Mouse (Mus musculus): Measurements from ENCODE around the gene Ncstn. TPM values are rescaled to one million over a fixed set of nuclear protein-coding genes. Genes with fewer than 3 reads are reported as not detected.

Ncstn gene
- 40.5 and 59.6 TPM in 2 replicates for total RNA-seq (2012; rRNA removed)

GRCm38 (mm10) chr1:172082101-172082898 is at the start of gene Ncstn, which contains the start of gene Copa:
Gene Ncstn (minus strand): TSS chr1:172082795.
Gene Copa (plus strand): TSS chr1:172082529.
- peak within 1 kb of the TSS; percentile 87 for H3K9ac ChIP-seq (ENCODE audit: insufficient read depth, low read depth, low read length, poor library complexity, severe bottlenecking)
- peak within 1 kb of the TSS; percentile 96 to 98 for H3K4me3 ChIP-seq (ENCODE audit: insufficient read depth in 1 of 2, low read depth in 1 of 2, low read length in 2 of 2, poor library complexity in 1 of 2, severe bottlenecking in 1 of 2)
- in situ Hi-C loops (cut with MboI; ENCODE audit: low sequenced_read_pairs in 2 of 2, unreplicated experiment in 2 of 2), result no loop called here
- peaks cover 2% of the 10 kb centered on the region; the same call in 1 of the 2 replicates for H3K36me3 ChIP-seq (ENCODE audit: control insufficient read depth, insufficient read depth, low read length, poor library complexity, severe bottlenecking)
- H3K27ac ChIP-seq (ENCODE audit: insufficient read depth, low read depth, low read length, poor library complexity, severe bottlenecking), result no peak within 1 kb of the TSS; the same call in 1 of the 2 replicates
- no peaks in the 10 kb centered on the region for H3K9me3 ChIP-seq (ENCODE audit: control insufficient read depth, insufficient read depth, low read depth, low read length)
- no peak for TF ChIP-seq ZC3H11A (IDR thresholded peaks at IDR 0.05; ENCODE audit: borderline replicate concordance, low read depth, low read length)
- TF ChIP-seq HCFC1 (IDR thresholded peaks at IDR 0.05; ENCODE audit: borderline replicate concordance, insufficient read depth, low read length), result peak; percentile 77
- DNase-seq (ENCODE audit: low read depth, low spot score), result peak; percentile 81
- peaks cover 0 to 2% of the 10 kb centered on the region in 2 experiments; a peak in 2 of 4 replicates for H3K4me1 ChIP-seq (ENCODE audit: control insufficient read depth in 2 of 2, insufficient read depth in 2 of 2, low read length in 2 of 2, poor library complexity in 1 of 2)

GRCm38 (mm10) chr1:172132319-172132718 is 49.7 kb upstream of the Ncstn start:
- peaks cover 0 to 3% of the 10 kb centered on the region in 2 experiments; a peak in 1 of 4 replicates for H3K4me1 ChIP-seq (ENCODE audit: control insufficient read depth in 2 of 2, insufficient read depth in 2 of 2, low read length in 2 of 2, poor library complexity in 1 of 2)
- no peak overlapping the region for H3K27ac ChIP-seq (ENCODE audit: insufficient read depth, low read depth, low read length, poor library complexity, severe bottlenecking)
- peaks cover 48% of the 10 kb centered on the region for H3K36me3 ChIP-seq (ENCODE audit: control insufficient read depth, insufficient read depth, low read length, poor library complexity, severe bottlenecking)
- H3K9ac ChIP-seq (ENCODE audit: insufficient read depth, low read depth, low read length, poor library complexity, severe bottlenecking), result no peak overlapping the region
- H3K9me3 ChIP-seq (ENCODE audit: control insufficient read depth, insufficient read depth, low read depth, low read length), result no peaks in the 10 kb centered on the region
- in situ Hi-C loops (cut with MboI; ENCODE audit: low sequenced_read_pairs in 2 of 2, unreplicated experiment in 2 of 2), result no loop called here
- no peak for DNase-seq (ENCODE audit: low read depth, low spot score)
- H3K4me3 ChIP-seq (ENCODE audit: insufficient read depth in 1 of 2, low read depth in 1 of 2, low read length in 2 of 2, poor library complexity in 1 of 2, severe bottlenecking in 1 of 2), result no peak overlapping the region
- TF ChIP-seq MAFK (IDR thresholded peaks at IDR 0.05; ENCODE audit: insufficient read depth, low read depth, low read length) (no peak), CHD2 (IDR thresholded peaks at IDR 0.05; ENCODE audit: low read depth, low read length) (no peak), HCFC1 (IDR thresholded peaks at IDR 0.05; ENCODE audit: borderline replicate concordance, insufficient read depth, low read length) (no peak), ZC3H11A (IDR thresholded peaks at IDR 0.05; ENCODE audit: borderline replicate concordance, low read depth, low read length) (no peak), ZNF384 (IDR thresholded peaks at IDR 0.05; ENCODE audit: low read depth, low read length) (no peak)

- peaks cover 45% of the 10 kb centered on the region for H3K36me3 ChIP-seq (ENCODE audit: control insufficient read depth, insufficient read depth, low read length, poor library complexity, severe bottlenecking)
- in situ Hi-C loops (cut with MboI; ENCODE audit: low sequenced_read_pairs in 2 of 2, unreplicated experiment in 2 of 2), result no loop called here
These were observed 47.2 kb upstream of the Ncstn start for GRCm38 (mm10) chr1:172129780-172130179.

GRCm38 (mm10) chr1:172129108-172129507 is 46.5 kb upstream of the Ncstn start:
- no peak for TF ChIP-seq CHD2 (IDR thresholded peaks at IDR 0.05; ENCODE audit: low read depth, low read length)
- no peak for TF ChIP-seq MAFK (IDR thresholded peaks at IDR 0.05; ENCODE audit: insufficient read depth, low read depth, low read length)
- no peak for TF ChIP-seq HCFC1 (IDR thresholded peaks at IDR 0.05; ENCODE audit: borderline replicate concordance, insufficient read depth, low read length)
- no peak for TF ChIP-seq ZC3H11A (IDR thresholded peaks at IDR 0.05; ENCODE audit: borderline replicate concordance, low read depth, low read length)
- no peak for TF ChIP-seq ZNF384 (IDR thresholded peaks at IDR 0.05; ENCODE audit: low read depth, low read length)
- Histone ChIP-seq H3K4me3 (ENCODE audit: insufficient read depth in 1 of 2, low read depth in 1 of 2, low read length in 2 of 2, poor library complexity in 1 of 2, severe bottlenecking in 1 of 2) (no peak overlapping the region), H3K9me3 (ENCODE audit: control insufficient read depth, insufficient read depth, low read depth, low read length) (no peaks in the 10 kb centered on the region), H3K36me3 (ENCODE audit: control insufficient read depth, insufficient read depth, low read length, poor library complexity, severe bottlenecking) (peaks cover 38% of the 10 kb centered on the region), H3K27ac (ENCODE audit: insufficient read depth, low read depth, low read length, poor library complexity, severe bottlenecking) (no peak overlapping the region), H3K4me1 (ENCODE audit: control insufficient read depth in 2 of 2, insufficient read depth in 2 of 2, low read length in 2 of 2, poor library complexity in 1 of 2) (peaks cover 3 to 4% of the 10 kb centered on the region in 2 experiments; a peak in 2 of 4 replicates), H3K9ac (ENCODE audit: insufficient read depth, low read depth, low read length, poor library complexity, severe bottlenecking) (no peak overlapping the region)
- DNase-seq (ENCODE audit: low read depth, low spot score), result no peak
- in situ Hi-C loops (cut with MboI; ENCODE audit: low sequenced_read_pairs in 2 of 2, unreplicated experiment in 2 of 2), result no loop called here

More at GRCm38 (mm10) chr1:172129780-172130179, 47.2 kb upstream of the Ncstn start:
- Histone ChIP-seq H3K4me3 (ENCODE audit: insufficient read depth in 1 of 2, low read depth in 1 of 2, low read length in 2 of 2, poor library complexity in 1 of 2, severe bottlenecking in 1 of 2) (no peak overlapping the region), H3K27ac (ENCODE audit: insufficient read depth, low read depth, low read length, poor library complexity, severe bottlenecking) (no peak overlapping the region), H3K9ac (ENCODE audit: insufficient read depth, low read depth, low read length, poor library complexity, severe bottlenecking) (no peak overlapping the region), H3K9me3 (ENCODE audit: control insufficient read depth, insufficient read depth, low read depth, low read length) (no peaks in the 10 kb centered on the region), H3K4me1 (ENCODE audit: control insufficient read depth in 2 of 2, insufficient read depth in 2 of 2, low read length in 2 of 2, poor library complexity in 1 of 2) (peaks cover 3 to 4% of the 10 kb centered on the region in 2 experiments; a peak in 2 of 4 replicates)
- no peak for DNase-seq (ENCODE audit: low read depth, low spot score)
- TF ChIP-seq HCFC1 (IDR thresholded peaks at IDR 0.05; ENCODE audit: borderline replicate concordance, insufficient read depth, low read length), result no peak
- no peak for TF ChIP-seq ZNF384 (IDR thresholded peaks at IDR 0.05; ENCODE audit: low read depth, low read length)
- no peak for TF ChIP-seq MAFK (IDR thresholded peaks at IDR 0.05; ENCODE audit: insufficient read depth, low read depth, low read length)
- TF ChIP-seq ZC3H11A (IDR thresholded peaks at IDR 0.05; ENCODE audit: borderline replicate concordance, low read depth, low read length), result no peak
- no peak for TF ChIP-seq CHD2 (IDR thresholded peaks at IDR 0.05; ENCODE audit: low read depth, low read length)

All from ES-E14 (cell line).